Mouse (Mus musculus) heart, postnatal 10 days (tissue): ENCODE data around the gene Btrc. TPM values are rescaled to one million over a fixed set of nuclear protein-coding genes. Genes with fewer than 3 reads are reported as not detected.

Source experiments
- DNase-seq, 2 experiments: peaks; one replicate each; pipeline ENCODE4 v3.0.0; 2021
- intact Hi-C: fragments of 180-260 bp; cut with DNase I; formaldehyde crosslinking; loops from one replicate; pipeline ENCODE4 v1.15.1; 2025
- total RNA-seq, 2 experiments: library from RNA; stranded (reverse); gene quantifications; 2 replicates each; pipeline ENCODE4 v1.2.3; 2021

Gene Btrc
- total RNA-seq, 2 experiments from 2014 or later: 22.6 to 24.9 TPM

DNA sequence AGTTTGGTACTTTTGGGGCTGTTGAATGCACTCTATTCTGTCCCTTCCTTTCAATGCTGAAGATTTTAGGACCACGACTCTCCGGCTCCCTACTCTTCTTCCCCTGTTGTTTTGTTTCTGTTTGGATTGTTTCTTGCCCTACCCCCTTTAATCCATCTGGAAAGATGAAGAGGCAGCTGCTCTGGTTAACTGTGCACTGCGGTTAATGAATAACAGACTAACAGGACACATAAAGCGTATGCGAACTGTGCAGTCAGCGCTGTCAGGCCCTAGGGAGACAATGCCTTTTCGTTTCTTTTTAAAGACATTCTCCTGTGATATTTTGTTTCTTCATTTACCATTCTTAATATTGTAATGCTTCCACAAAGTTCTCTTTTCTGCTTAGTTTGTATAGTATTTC, 58.7 kb downstream of the Btrc start:
- DNase-seq: no peak
- intact Hi-C loops: no loop called here

DNA sequence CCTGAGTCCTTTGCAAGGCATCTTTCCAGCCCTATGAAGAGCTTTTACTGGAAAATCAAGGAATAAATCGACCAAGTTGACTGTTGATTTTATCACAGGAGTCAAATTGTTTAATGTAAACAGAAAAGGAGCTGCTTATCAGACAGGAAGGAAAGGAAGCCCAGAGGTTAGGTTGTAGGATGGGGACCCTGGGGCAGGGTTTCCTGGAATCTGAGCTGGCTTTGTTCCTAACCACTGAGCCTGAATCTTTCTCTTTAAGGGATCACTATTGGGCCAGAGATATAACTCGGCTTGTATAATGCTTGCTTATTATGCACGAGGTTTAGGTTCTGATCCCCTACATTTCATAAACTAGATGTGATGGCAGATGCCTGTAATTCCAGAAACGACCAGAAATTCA, 64.6 kb downstream of the Btrc start:
- DNase-seq: no peak
- intact Hi-C loops: no loop called here

GRCm38 (mm10) chr19:45430971-45431633, 67.6 kb downstream of the Btrc start:
- intact Hi-C loops: loop anchor here (2.0 to 5.0 kb wide), 2 partner anchors 129 to 210 kb away; no protein-coding TSS in a partner anchor
- DNase-seq: no peak

DNA sequence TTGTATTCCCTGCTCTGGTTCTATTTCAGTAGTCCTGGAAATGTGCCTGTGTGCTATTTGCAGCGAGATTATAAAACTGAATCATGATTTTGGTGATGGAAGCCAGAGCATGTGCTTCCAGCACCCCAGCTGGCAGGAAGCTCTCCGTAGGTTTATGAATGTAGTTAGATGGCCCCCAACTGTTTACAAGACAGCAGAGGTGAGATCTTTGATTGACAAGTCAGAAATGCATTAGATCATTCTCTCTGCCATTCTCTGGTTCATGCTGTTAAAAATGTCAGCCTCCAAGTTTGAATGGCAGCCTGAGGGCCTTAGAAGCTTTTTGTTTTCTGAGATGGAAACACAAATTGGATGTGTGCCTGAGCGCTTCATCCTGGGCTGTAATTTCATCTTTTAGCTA, 68.8 kb downstream of the Btrc start:
- DNase-seq: no peak
- intact Hi-C loops: loop anchor here (5.0 kb wide), 1 partner anchor 130 kb away; no protein-coding TSS in a partner anchor

GRCm38 (mm10) chr19:45436019-45436418, 72.5 kb downstream of the Btrc start:
- intact Hi-C loops: loop anchor here (1.0 to 5.0 kb wide), 2 partner anchors 106 to 153 kb away; no protein-coding TSS in a partner anchor
- DNase-seq: peak; percentile 86 to 87

DNA sequence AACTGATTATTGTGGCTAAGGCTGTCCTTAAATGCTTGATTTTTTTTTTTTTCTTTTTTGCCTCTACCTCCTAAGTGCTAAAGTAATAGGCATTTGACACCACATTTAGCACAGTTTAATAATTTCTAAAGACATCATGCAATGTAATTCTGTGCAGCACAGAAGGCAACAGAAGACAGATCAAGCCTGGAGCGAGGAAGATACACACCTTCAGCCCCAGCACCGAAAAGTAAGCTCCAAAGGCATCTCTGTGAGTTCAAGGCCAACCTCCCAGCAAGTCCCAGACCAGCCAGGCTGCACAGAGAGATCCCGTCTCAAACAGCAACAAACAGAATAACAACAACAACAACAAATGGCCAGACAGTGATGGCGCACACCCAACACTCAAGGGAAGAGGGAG, 73.6 kb downstream of the Btrc start:
- intact Hi-C loops: loop anchor here (5.0 kb wide), 1 partner anchor 105 kb away; no protein-coding TSS in a partner anchor
- no peak for DNase-seq

DNA sequence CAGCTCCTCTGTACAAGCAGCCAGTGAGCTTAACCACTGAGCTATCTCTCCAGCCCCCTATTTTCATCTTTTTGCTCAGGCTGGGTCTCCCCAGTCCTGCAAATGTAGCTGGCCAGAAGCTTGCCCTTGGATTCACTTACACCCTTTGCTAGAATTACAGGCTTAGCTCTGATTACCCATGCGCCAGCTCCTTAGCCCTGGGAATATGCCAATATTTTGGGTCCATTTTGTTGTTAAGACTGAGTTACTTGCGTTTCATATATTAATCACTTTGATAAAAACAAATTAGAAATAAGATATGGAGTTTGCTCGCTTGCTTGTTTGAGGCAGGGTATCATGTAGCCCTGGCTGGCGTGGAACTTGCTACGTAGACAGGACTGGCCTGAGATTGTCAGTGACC, 74.7 kb downstream of the Btrc start:
- DNase-seq: no peak
- intact Hi-C loops: loop anchor here (5.0 kb wide), 1 partner anchor 104 kb away; no protein-coding TSS in a partner anchor

DNA sequence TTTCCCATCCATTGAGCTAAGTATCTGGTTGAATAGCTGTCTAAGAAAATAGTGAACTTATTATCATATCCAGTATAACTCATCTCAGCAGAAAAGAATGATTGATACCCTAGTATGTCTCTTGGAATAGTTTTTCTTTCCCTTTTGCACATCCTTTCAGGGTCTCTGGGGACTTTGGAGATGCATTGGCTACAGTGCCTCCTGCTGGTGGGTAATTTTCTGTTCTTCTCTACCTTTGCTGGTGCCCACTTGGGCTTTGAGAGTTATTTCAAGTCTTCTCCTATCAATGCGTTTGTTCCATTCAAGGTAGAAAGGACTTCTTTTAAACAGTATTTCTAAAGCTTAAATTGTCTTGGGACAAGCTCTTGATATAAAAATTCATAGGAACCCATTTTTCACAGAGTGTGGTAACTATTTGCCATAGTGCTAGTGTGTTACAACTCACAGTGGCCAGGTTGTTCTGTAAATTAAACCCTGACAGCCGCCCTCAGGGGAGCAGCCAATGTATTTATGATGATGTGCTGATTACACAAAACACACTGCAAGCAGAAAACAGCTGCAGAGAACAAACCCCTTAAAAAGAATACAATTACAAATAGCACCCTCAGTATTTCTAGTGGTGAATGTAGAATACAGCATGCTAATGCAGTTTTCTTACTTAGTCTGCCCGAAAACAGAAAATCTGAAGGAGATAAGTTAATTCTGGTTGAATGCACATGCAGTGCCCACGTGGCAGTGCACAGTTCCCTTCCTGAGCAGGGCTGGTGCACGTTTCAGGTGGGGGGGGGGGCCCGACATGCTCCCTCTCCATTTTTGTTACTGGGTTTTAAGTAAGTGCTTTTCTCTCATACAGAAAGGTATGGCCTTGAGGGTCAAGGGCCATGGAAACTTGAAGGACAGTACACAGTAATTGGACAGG, 75.7 kb downstream of the Btrc start:
- no peak for DNase-seq
- intact Hi-C loops: loop anchor here (5.0 kb wide), 1 partner anchor 103 kb away; no protein-coding TSS in a partner anchor

DNA sequence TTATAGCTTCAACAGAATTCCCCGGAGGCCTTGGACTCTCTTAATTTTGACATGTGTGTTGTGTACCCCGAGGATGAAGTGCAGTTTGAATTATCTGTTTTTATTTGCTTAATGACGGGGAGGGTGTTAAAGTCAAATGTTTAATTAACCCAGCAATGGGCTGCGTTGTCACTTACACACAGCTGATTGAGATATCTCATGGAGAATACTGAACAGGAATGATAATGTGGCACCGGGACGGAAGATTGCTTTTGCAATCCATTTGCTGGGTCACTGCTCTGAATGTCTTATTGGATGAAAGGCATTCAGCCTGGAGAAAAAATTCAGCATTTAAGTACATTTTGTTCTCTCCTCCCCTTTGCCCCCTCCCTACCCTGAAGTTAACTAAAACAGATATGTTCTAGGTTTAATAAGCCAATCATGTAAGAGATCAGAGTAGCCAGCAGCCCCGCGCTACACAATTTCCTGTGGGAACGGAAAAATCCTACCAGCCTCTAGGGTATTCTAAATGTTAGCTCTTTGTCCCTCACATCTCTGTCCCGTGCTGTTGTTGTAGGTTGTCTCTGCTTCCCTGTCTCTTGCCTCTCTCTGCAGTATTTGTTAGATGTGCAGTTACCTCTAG, 77.1 kb downstream of the Btrc start:
- intact Hi-C loops: no loop called here
- DNase-seq: peak; percentile 22 to 37

- DNase-seq: peak; percentile 31 to 41
- intact Hi-C loops: no loop called here
Observed at GRCm38 (mm10) chr19:45441717-45442116, 78.2 kb downstream of the Btrc start.

- intact Hi-C loops: no loop called here
Observed at GRCm38 (mm10) chr19:45445253-45445933, 81.9 kb downstream of the Btrc start.

DNA sequence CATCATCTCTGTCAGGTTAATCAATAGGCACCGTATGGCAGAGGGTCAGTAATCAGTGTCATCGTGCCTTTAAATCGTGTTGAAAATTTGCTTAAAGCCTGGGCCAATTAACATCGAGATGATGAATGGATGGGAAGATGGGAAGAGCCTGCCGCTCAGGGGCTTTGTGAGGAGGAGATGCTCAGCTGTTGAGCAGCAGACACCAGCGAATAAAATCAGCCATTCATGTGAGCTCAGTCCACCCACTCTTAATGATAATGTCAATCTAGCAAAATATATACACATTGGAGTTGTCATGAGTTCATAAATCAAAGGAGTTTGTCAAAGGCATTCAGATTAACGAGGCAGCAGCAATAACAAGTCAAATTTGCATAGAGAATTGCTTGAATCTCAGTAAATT, 83.1 kb downstream of the Btrc start:
- intact Hi-C loops: no loop called here
- DNase-seq: no peak

More at GRCm38 (mm10) chr19:45445253-45445933, 81.9 kb downstream of the Btrc start:
- DNase-seq: no peak

- DNase-seq: no peak
- intact Hi-C loops: no loop called here
Observed at GRCm38 (mm10) chr19:45447222-45447621, 83.7 kb downstream of the Btrc start.

DNA sequence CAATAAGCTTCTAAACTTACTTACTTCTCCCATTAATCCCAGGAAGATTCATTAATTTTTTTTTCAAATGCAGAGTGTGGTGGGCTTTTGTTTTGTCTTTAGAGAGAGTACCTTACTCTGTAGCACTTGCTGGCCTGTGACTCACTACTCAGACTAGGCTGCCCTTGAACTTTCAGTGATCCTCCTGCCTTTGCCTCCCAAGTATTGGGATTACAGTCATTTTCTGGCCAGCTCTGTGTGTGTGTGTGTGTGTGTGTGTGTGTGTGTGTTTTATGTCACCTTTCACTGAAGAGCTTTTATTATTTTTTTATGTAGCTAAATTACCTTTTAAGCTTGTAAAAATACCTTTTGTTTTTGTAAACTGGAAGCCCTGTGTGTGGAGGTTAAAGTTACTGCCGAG, 84.4 kb downstream of the Btrc start:
- intact Hi-C loops: no loop called here
- DNase-seq: no peak

- intact Hi-C loops: no loop called here
Observed at GRCm38 (mm10) chr19:45454391-45454790, 90.9 kb downstream of the Btrc start.

DNA sequence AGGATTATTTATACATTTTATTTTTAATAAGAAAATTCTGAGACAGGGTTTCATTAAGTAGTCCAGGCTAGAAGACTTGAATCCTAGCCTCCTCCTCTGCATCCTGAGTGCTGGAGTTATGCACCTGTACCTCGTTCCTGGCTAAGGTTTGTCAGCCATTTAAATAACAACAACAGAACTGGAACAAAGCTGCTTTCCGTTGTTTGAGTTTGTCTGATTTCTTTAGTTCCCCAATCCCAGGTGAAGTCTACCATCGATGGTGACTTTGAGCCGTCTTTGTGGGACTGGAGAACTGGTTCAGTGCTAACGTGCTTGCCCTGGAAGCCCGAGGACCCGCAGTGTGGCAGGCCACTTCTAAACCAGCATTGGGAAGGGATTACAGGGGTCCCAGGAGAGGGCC, 93.4 kb downstream of the Btrc start:
- intact Hi-C loops: no loop called here
- DNase-seq: no peak

More at GRCm38 (mm10) chr19:45454391-45454790, 90.9 kb downstream of the Btrc start:
- no peak for DNase-seq

- intact Hi-C loops: no loop called here
- DNase-seq: peak in 1 of 2 experiments; percentile 29
Observed at GRCm38 (mm10) chr19:45458702-45459101, 95.2 kb downstream of the Btrc start.

DNA sequence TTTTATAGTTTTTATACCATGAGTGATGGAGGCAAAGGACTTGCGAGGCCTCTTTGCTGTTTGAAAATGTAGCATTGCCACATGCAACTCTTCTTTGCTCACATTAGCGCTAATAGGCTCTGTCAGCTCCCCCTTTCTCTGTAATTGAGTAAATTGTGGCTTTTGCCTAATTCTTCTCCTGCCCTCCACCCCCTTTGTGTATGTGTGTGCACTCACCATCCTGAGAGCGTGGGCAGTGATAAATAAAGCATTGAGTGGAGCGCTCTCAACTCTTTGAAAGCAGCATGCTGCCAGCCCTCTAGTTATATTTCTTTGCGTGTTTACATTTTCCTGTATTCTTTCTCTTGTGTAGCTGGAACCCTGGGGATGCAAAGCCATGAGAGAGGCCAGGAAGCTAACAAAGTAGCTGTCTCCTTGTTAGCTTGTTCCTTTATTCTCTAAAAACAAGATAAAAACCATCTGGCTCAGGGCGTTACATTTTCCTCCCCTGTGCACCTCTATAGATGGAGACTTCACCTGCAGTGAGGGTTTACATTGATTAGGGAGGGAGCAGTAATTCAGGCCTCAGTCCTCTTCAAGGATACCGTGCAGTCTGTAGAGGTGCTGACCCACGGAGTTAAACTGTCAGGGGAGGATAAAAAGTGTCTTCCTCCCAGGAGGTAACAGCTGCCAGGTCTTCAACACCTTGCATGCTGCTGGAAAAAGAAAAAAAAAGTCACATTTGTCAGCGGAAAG, 96.6 kb downstream of the Btrc start:
- intact Hi-C loops: no loop called here
- DNase-seq: no peak
